Comparison of ENCODE assay signal across 19 mouse cellular contexts in the genomic region with DNA sequence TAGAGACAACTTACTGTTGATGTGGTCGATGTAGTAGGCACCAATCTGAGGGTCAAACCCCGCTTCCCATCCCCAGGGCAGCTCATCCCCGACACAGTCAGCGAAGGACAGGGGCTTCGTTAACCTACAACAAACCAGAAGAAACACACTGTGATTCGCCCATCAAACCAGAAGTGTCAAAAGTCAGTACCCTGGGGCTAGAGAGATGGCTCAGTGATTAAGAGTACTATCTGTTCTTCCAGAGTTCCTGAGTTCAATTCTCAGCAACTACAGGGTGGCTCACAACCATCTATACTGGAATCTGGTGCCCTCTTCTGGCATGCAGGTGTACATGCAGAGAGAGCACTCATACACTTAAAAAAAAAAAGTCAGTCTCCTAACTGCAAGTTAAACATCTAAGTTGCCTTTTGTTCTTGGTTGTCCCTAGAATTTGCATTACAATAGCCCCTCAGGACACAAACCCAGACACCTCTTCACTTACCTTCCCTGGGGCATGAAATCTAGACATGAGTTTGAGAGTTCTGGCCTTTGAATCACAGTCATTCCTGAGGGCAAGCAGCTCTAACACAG.
A peak's percentile ranks its signal among the peaks of the same experiment; 100 is the strongest.
DNase-seq lines count a peak whose midpoint lies in the region; ATAC-seq and TF ChIP-seq lines count a peak whose summit lies in the region.
"Had no signal": no experiment of that assay in that cellular context is flagged by ENCODE, and none has a peak within 500 bp of the region (broad histone marks: within the 10 kb centered on the region; RNA-seq: fewer than 3 reads in every experiment).

No protein-coding gene starts in this region.

- 94% methylated on average over 6 of the region's 6 CpGs for WGBS in heart, embryonic 10.5 days
- 83% methylated on average over 6 of the region's 6 CpGs for WGBS in liver, postnatal 0 days (ENCODE audit: insufficient replicate concordance)
- WGBS in liver, embryonic 12.5 days (ENCODE audit: insufficient replicate concordance), result 81% methylated on average over 6 of the region's 6 CpGs

- H3K4me1 ChIP-seq in heart, embryonic 10.5 days, result peaks cover 26% of the 10 kb centered on the region; the same call in 1 of the 2 replicates
- H3K4me1 ChIP-seq in liver, postnatal 0 days (ENCODE audit: insufficient read depth), result no peaks in the 10 kb centered on the region; the same call in 1 of the 2 replicates
- 0 out of 2 replicates have a peak, but pooled peaks cover 3% of the 10 kb centered on the region for H3K4me1 ChIP-seq in liver, embryonic 12.5 days
- peaks cover 38% of the 10 kb centered on the region for H3K4me1 ChIP-seq in E14TG2a.4 (replicated peaks; ENCODE audit: low read depth, low read length)
- H3K4me1 ChIP-seq: intestine, embryonic 15.5 days had no signal

- no peak overlapping the region for H3K4me2 ChIP-seq in liver, postnatal 0 days (ENCODE audit: low read depth, low read length)
- H3K4me2 ChIP-seq in liver, embryonic 12.5 days, result no peak overlapping the region
- H3K4me2 ChIP-seq: hindbrain, embryonic 14.5 days; intestine, embryonic 15.5 days had no signal

- no peak overlapping the region for H3K4me3 ChIP-seq in heart, embryonic 10.5 days
- H3K4me3 ChIP-seq in liver, postnatal 0 days (ENCODE audit: low read depth, low read length), result no peak overlapping the region
- H3K4me3 ChIP-seq in liver, embryonic 12.5 days, result no peak overlapping the region
- no peak overlapping the region for H3K4me3 ChIP-seq in E14TG2a.4 (replicated peaks; ENCODE audit: low read length)
- H3K4me3 ChIP-seq: erythroblast, embryonic 14.5 days; intestine, embryonic 15.5 days had no signal

- ATAC-seq in liver, postnatal 0 days, result no peak
- ATAC-seq in liver, embryonic 12.5 days, result no peak
- ATAC-seq: forebrain, embryonic 14.5 days; intestine, embryonic 15.5 days had no signal

- TF ChIP-seq EP300 in liver, postnatal 0 days (IDR thresholded peaks at IDR 0.05; ENCODE audit: low read depth), result no peak

- no peak overlapping the region for H3K9ac ChIP-seq in liver, postnatal 0 days (replicated peaks)
- no peak overlapping the region for H3K9ac ChIP-seq in liver, embryonic 12.5 days
- H3K9ac ChIP-seq: hindbrain, embryonic 14.5 days; intestine, embryonic 15.5 days had no signal

- peak; percentile 4 for DNase-seq in heart, postnatal 4 days
- no peak for DNase-seq in heart, embryonic 10.5 days (ENCODE audit: low spot score)
- no peak for DNase-seq in liver, postnatal 0 days
- DNase-seq in R1 (ENCODE audit: low read depth, low spot score), result peak; percentile 95
- DNase-seq in cerebellum, adult 11 months, result no peak
- no peak for DNase-seq in right cerebral cortex, postnatal 36 days (ENCODE audit: low spot score in 2 of 2)
- DNase-seq: adrenal gland, adult 8-10 months; cerebellum, adult 18-20 months; heart, adult 18-20 months; kidney, postnatal 4 days; lung, postnatal 10 days; right cerebral cortex, adult 18-20 months; spleen, adult 18-20 months had no signal

- H3K27me3 ChIP-seq in heart, embryonic 10.5 days (ENCODE audit: insufficient read depth, poor library complexity, severe bottlenecking), result no peaks in the 10 kb centered on the region
- H3K27me3 ChIP-seq in liver, postnatal 0 days (ENCODE audit: insufficient read depth, low read length), result no peaks in the 10 kb centered on the region
- no peaks in the 10 kb centered on the region for H3K27me3 ChIP-seq in liver, embryonic 12.5 days (replicated peaks)
- H3K27me3 ChIP-seq in E14TG2a.4 (ENCODE audit: insufficient read depth, low read length), result no peaks in the 10 kb centered on the region
- H3K27me3 ChIP-seq: intestine, embryonic 15.5 days had no signal

- H3K36me3 ChIP-seq in heart, embryonic 10.5 days, result peaks cover 26% of the 10 kb centered on the region
- H3K36me3 ChIP-seq in liver, postnatal 0 days (replicated peaks; ENCODE audit: insufficient read depth, low read length), result no peaks in the 10 kb centered on the region
- peaks cover 9% of the 10 kb centered on the region; the same call in 1 of the 2 replicates for H3K36me3 ChIP-seq in liver, embryonic 12.5 days
- peaks cover 15% of the 10 kb centered on the region for H3K36me3 ChIP-seq in E14TG2a.4 (ENCODE audit: insufficient read depth, low read length)
- H3K36me3 ChIP-seq: intestine, embryonic 15.5 days had no signal

- TF ChIP-seq CTCF in liver, postnatal 0 days (IDR thresholded peaks at IDR 0.05; ENCODE audit: low read depth), result peak; percentile 36
- TF ChIP-seq CTCF in E14TG2a.4 (conservative IDR thresholded peaks at IDR 0.05; ENCODE audit: low read length), result peak; percentile 71

- H3K27ac ChIP-seq in heart, embryonic 10.5 days, result no peak overlapping the region
- no peak overlapping the region for H3K27ac ChIP-seq in liver, postnatal 0 days (ENCODE audit: low read depth)
- no peak overlapping the region for H3K27ac ChIP-seq in liver, embryonic 12.5 days
- H3K27ac ChIP-seq: hindbrain, embryonic 14.5 days; intestine, embryonic 15.5 days had no signal

- no peaks in the 10 kb centered on the region for H3K9me3 ChIP-seq in heart, embryonic 10.5 days
- no peaks in the 10 kb centered on the region for H3K9me3 ChIP-seq in liver, postnatal 0 days (ENCODE audit: low read length)
- no peaks in the 10 kb centered on the region for H3K9me3 ChIP-seq in liver, embryonic 12.5 days (replicated peaks)
- H3K9me3 ChIP-seq in E14TG2a.4 (ENCODE audit: low read length), result no peaks in the 10 kb centered on the region
- H3K9me3 ChIP-seq: intestine, embryonic 15.5 days had no signal

Comparison
In these comparisons a context has a peak if more than half of its experiments do, and no peak if none do; other contexts are left out.
1. DNase-seq: peak in heart, postnatal 4 days (single experiment) and R1 (single experiment); none in heart, embryonic 10.5 days (single experiment), liver, postnatal 0 days (single experiment), cerebellum, adult 11 months (single experiment) and right cerebral cortex, postnatal 36 days (0 of 2).